Mouse (Mus musculus): Measurements from ENCODE around the gene Nek1.
"Not testable (repeated sequence)": the region's sequence is repeated elsewhere in the genome, so short reads cannot be mapped to it uniquely, and the experiment has no call there.

Gene Nek1

GRCm38 (mm10) chr8:60984260-60985010 is 8.6 kb upstream of the Nek1 start:
- DNase-seq (ENCODE audit: low spot score), result not testable (repeated sequence)

DNA sequence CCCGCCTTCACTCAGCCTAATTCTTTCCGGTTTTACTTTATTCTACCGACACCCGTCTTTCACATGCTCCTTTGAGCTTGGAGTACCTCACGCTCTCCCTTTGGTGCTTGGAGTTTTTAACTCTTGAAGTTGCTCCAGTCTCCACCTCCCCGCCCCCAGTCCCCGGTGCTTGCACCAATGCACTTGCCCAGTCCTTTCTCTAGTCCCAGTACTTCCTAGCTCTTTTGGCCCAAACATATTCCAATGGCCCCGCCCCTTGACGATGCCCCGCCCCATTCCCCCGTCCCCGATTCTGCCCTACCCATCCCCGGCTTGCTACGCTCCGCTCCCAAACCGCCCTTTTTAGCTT is 460 bp upstream of the Nek1 start:
- no peak for DNase-seq (ENCODE audit: low spot score)

DNA sequence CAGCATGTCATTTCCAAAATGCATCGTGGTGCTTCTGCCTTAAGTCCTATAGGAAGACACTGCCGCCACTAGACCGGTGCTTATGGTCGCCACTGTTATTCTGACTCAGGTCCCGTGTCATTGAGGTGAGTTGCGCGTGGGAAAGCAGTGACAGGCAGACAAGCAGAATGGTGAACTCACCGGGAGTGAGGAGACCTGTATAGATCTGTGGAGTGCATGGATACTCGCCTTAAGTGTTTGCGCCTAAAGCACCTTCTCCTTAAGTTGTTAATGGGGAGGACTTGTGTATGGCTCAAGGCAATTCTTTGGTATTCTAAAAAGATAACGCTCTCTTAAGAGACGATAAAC is 618 bp downstream of the Nek1 start:
- DNase-seq (ENCODE audit: low spot score), result no peak

DNA sequence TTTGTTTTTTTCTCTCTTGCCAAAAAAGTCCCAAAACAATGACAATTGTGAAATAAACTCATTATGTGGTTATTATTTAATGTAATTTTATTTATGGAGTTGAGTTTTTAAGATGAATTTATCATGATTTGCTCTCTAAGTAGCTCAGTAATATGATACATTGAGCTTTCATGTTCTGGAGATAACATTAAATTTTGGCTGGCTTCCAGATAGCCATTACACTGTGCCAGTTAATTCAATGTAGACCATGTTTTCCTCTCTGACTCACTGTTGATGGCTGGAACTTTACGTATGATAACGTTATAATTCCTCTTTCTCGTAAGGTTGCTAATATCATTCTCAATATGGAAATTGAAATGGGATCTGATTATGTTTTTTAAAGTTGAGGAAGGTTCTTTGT is 3.5 kb downstream of the Nek1 start:
- peak; percentile 69 for DNase-seq (ENCODE audit: low spot score)

- peak; percentile 76 for DNase-seq (ENCODE audit: low spot score)
Observed at GRCm38 (mm10) chr8:61041951-61042350, 49.0 kb downstream of the Nek1 start.

GRCm38 (mm10) chr8:61043874-61044273 is 50.9 kb downstream of the Nek1 start:
- no peak for DNase-seq (ENCODE audit: low spot score)

DNA sequence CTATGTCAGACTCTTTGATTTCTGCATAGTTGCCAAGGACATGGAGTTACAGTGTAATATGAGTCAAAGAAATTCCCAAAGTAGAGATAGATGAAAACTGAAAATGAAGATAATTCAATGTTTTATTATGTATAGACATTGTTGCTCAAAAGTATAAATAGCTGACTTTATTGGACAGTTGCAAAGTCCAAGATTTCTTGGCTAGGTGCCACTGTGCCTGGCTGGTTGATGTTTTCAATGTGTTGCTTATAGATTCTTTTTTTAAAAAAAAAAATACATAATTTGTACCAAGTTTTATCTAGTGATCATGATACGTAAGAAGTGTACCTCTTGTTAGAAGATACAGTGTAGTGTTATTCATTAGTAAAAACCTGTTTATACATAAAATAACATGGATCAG is 53.8 kb downstream of the Nek1 start:
- no peak for DNase-seq (ENCODE audit: low spot score)

- DNase-seq (ENCODE audit: low spot score), result no peak
Observed at GRCm38 (mm10) chr8:61053017-61053416, 60.0 kb downstream of the Nek1 start.

DNA sequence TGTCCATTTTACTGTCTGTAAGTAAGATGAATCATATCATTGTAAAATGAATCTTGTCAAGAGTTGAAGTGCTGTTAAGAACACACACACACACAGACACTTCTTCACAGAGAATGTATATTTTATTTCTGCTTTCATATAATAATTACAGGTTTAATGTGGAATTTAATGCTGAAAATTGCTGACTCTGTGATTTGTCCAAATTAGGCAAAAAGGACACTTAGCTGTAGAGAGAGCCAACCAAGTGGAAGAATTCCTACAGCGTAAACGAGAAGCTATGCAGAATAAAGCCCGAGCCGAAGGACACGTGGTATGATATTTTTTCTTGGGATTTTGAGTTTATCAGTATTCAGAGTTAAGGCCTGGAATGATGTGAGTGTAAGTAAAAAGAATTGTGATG is 61.3 kb downstream of the Nek1 start:
- DNase-seq (ENCODE audit: low spot score), result no peak

GRCm38 (mm10) chr8:61056997-61057396 is 64.0 kb downstream of the Nek1 start:
- DNase-seq (ENCODE audit: low spot score), result no peak

GRCm38 (mm10) chr8:61059143-61059542 is 66.1 kb downstream of the Nek1 start:
- DNase-seq (ENCODE audit: low spot score), result no peak

DNA sequence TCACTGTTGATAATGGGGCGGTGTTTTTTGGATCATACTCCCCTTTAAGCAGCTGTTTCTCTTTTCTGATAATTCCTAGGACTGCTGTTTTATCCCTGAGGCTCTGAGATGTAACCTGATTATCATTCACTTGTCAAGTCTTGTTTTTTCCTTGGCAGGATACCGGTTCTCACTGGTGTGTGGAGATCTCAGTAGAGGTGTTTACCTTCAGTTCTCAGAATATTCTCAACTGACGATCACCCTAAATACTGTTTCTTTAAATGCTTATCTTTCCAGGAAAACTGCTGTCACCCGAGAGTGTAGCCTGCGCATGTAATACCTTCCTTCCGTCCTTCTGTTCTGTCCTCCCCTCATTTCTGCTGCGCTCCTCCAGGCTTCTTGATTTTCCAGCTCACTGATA is 67.4 kb downstream of the Nek1 start:
- no peak for DNase-seq (ENCODE audit: low spot score)

GRCm38 (mm10) chr8:61075059-61075458 is 82.1 kb downstream of the Nek1 start:
- peak; percentile 47 for DNase-seq (ENCODE audit: low spot score)

DNA sequence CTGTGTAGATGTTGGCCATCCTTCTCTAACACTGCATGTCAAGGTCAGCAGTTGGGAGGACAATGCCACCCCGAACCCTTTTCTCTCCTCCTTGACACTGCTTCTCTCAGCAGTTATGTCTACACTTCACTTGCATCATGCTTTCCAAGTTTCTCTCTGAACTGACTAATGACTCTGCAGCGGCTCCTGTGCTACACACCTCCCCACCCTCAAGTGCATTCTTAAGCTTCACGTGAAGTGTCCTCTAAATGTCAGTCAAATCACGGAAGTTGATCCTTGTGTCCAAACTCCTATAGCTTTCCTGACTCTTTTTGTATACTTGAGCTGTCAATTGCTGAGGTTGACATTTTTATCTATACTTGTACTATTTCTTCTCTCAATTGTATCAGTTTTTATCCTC is 117.5 kb downstream of the Nek1 start:
- DNase-seq (ENCODE audit: low spot score), result no peak

GRCm38 (mm10) chr8:61111940-61112339 is 118.9 kb downstream of the Nek1 start:
- no peak for DNase-seq (ENCODE audit: low spot score)

GRCm38 (mm10) chr8:61121631-61122030 is 128.6 kb downstream of the Nek1 start:
- DNase-seq (ENCODE audit: low spot score), result no peak

DNA sequence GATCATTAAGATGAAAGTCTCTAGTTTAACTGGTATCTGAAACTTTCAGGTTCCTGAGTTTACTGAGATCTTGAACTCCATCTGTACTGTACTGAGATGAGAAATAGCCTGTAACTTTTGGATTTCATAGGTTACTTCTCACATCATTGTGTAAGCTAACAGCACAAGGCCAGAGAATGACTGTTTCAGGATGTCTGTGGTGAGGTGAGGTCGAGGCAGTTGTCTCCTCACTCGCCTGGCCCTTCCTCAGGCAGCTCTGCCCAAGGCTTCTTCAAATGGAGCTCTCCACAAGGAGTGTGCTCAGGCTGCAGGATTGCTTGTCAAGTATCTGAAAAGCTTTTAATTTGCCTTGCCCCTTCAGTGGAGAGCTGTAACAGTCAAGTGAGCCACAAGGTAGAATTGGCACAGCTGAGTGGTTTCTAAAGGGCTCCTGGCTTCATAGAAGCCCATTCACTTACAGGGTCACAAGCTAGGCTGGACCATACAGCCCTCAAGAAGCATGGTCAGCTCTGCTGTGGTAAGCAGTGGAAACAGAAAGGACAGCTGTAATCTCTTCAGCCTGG is 134.4 kb downstream of the Nek1 start:
- DNase-seq (ENCODE audit: low spot score), result no peak

DNA sequence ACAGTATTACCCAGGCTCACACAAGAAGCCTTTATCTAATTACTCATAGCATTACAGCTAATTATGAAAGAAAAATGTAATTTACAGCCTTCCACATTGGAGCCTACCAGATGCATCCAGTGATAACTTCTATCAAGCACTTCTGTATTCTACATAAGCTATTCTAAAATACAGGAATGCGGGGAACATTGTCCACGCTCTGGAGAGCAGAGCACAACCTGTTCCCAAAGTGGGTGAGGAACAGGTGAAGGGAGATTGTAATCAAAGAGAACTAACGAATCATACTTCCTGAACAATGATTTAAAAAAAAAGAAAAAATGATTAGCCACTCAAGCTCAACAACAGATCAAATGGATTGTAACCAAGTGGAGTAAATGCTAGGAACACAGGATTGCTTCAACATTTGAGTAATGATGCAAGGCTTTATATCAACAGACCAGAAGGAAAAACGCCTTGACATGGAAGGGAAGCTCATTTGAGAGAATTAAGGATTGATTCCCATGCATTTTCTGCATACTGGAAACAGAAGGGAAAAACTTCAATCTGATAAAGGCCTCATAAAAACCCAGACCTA is 139.7 kb downstream of the Nek1 start:
- peak; percentile 34 for DNase-seq (ENCODE audit: low spot score)

GRCm38 (mm10) chr8:61141869-61142268 is 148.9 kb downstream of the Nek1 start:
- DNase-seq (ENCODE audit: low spot score), result no peak

DNA sequence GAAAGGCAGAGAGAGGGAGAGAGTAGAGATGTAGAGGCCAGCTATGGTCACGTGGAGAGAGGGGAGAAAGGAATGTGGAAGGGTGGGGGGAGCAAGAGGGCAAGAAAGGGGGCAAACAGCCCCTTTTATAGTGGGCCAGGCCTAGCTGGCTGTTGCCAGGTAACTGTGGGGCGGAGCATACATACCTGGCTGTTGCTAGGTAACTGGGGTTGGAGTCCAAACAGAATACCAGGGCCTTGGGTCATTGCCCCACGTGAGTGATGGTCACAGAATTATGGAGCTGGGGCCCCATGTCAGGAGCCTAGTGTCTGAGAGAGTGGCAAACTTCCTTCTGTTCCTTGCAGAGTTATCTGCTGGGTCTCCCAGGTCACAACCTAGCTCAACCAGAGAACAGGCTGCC is 149.3 kb downstream of the Nek1 start:
- no peak for DNase-seq (ENCODE audit: low spot score)

DNA sequence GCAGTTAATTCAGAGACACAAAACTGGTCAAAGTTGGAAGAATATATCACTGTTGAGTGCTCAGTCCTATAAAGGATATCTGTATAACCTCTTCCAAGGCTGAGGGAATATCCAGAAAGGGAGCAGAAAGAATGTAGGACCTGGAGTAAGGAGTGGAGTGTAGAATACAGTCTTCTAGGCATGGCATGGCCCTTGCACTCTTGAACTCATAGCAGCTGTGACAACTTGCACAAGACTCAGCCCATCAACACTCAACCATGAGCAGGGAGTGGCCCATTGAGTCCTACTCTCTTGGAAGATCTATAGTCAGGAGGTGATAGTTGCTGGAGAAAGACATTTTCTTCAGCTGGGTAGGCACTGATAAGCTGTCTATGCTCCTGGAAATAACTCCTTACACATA is 149.8 kb downstream of the Nek1 start:
- DNase-seq (ENCODE audit: low spot score), result no peak

DNA sequence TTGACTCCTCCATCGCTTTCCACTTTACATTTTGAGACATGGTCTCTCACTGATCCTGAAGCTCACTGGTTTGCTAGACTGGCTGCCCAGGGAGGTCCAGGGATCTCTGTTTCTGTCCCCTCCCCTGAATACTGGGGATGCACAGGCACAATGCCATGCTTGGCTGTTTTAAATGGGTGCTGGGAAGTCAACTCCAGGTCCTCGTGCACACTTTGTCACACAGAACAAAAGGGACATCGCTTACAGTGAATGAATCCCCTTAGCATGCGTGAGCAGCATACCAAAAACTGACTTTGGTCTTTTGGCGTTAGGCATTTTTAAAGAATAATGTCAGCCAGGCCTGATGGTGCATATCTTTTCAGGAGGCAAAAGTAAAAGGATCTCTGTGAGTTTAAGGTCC is 155.7 kb downstream of the Nek1 start:
- DNase-seq (ENCODE audit: low spot score), result no peak

GRCm38 (mm10) chr8:61150596-61150995 is 157.6 kb downstream of the Nek1 start:
- no peak for DNase-seq (ENCODE audit: low spot score)

- DNase-seq (ENCODE audit: low spot score), result no peak
Observed at GRCm38 (mm10) chr8:61156406-61156805, 163.4 kb downstream of the Nek1 start.

Measured in MN1 (cell line).